Mouse (Mus musculus): ENCODE measurements at regions not wholly inside any gene's neighbourhood (a gene's known extent, or its start where the extent isn't known, plus 50 kb on each side); places are given as distances from the start of the nearest gene placed in this dataset.
"Not testable (repeated sequence)": the region's sequence is repeated elsewhere in the genome, so short reads cannot be mapped to it uniquely, and the experiment has no call there.

DNA sequence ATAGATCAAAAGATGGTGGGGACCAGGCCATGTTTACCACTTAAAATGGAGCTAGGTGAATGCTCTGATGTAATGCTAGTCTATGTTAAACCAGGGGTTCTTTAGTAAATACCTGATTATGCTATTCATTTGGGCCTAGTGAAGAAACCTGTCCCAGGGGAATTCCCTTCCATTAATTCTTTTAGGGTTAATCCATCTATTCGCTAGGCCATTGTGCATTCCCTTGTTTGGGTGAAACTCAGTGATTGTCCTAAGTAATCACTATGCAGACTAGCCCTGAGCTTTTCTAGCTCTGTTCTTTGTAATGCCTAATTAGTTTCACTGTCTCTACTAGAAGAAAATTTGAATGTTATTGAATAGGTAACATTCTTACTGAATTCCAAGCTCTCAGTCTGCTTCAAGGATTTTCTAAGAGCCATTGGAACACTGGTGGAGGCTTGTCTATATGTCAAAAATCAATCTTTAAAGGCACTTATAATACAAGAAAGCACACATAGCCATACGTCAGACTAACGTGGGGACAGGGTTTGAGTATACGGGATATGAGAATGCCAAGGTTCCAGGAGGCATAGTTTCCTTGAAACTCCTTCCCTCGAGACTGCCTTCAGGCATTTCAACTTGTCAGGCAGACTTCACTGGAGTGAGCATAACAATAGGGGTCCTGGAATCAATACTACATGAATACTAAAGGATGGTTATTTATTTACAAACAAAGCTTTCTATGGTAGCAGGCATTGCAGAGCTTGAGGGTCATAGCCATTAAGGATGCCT is 266.9 kb upstream of the 4930578C19Rik start:
- intact Hi-C loops (cut with DNase I), result no loop called here
- DNase-seq, result no peak

DNA sequence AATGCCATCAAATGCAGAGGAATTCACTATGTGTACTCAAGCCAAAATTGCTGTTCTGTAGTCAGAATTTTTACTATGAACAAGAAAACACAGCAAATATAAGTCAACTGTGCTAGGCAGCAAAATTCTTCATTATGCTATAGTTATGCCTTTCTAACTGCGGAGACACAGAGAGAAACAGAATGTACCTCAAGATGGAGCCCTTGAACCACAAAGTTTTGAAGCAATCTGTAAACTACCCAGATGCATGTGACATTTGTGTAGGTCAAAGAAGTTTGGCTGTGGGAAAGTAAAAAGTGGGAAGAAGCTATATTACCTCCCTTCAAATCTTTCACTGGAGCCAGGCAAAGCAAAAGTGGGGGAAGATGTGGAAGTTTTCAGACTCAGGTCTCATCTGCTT is 226.0 kb upstream of the 4930578C19Rik start:
- intact Hi-C loops (cut with DNase I), result loop anchor here (5.0 kb wide), 1 partner anchor 1285 kb away; no protein-coding TSS in a partner anchor
- DNase-seq, result peak in 1 of 2 experiments; percentile 2

GRCm38 (mm10) chrX:18667251-18667650 is 206.1 kb upstream of the 4930578C19Rik start:
- intact Hi-C loops (cut with DNase I); DNase-seq: not testable (repeated sequence)

DNA sequence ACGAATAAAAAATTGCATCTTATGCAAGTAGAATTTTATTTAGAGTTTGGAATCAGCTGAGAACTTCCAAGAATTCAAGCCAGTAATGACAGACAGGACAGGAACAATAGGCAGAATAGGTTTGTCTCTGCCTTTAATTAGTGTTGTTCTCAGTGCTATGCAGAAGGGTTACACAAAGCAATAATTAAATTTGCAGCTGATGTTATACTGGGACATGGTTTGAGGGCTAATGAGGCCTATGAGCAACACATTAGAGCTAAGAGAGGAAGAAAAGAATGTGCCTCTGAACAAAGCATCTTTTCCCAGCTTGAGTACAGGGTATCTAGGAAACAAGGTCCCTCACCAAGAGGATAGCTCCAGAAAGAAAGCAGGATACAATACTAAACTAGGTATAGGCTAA is 201.9 kb upstream of the 4930578C19Rik start:
- intact Hi-C loops (cut with DNase I), result no loop called here
- DNase-seq, result no peak

DNA sequence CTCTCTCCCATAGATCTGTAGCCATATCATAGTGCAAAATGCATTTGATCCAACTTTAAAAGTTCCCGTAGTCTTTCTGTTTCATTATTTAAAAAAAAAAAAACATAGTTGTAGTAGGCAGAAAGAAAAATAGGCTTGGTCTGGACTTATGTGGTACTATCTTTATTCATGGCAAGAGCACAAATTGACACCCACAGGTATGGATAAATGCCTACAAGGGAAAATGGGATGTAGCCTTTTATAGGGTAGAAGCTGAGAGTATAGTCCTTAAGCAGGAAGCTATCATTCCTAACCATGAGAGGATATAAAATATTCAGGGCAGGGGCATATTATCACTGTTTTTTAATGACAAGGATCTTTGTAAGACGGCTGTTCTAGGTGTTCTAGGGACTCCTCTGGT is 157.4 kb upstream of the 4930578C19Rik start:
- DNase-seq, result no peak
- intact Hi-C loops (cut with DNase I), result no loop called here

Data from heart, postnatal 14 days (tissue).